Mouse (Mus musculus): ENCODE results near the gene Ccdc33. TPM values are rescaled to one million over a fixed set of nuclear protein-coding genes. Genes with fewer than 3 reads are reported as not detected.

Ccdc33 gene
- polyA plus RNA-seq, 2 experiments, result not detected

GRCm38 (mm10) chr9:58131735-58132134 lies 13.1 kb upstream of the Ccdc33 start:
- TF ChIP-seq EP300 (IDR thresholded peaks at IDR 0.05; ENCODE audit: low read depth) (no peak), CTCF (IDR thresholded peaks at IDR 0.05; ENCODE audit: low read depth) (no peak)
- Histone ChIP-seq H3K27ac (no peak overlapping the region), H3K36me3 (replicated peaks; ENCODE audit: control insufficient read depth, insufficient read depth, low read depth) (no peaks in the 10 kb centered on the region), H3K4me3 (ENCODE audit: insufficient read depth in 1 of 2, low read depth in 2 of 2, low read length in 2 of 2) (no peak overlapping the region), H3K4me2 (ENCODE audit: low read depth) (no peak overlapping the region), H3K9me3 (ENCODE audit: control insufficient read depth, low read length) (no peaks in the 10 kb centered on the region), H3K9ac (replicated peaks) (no peak overlapping the region), H3K4me1 (replicated peaks; ENCODE audit: control insufficient read depth in 2 of 2, insufficient read depth in 2 of 2, low read length in 1 of 2) (no peaks in the 10 kb centered on the region), H3K27me3 (ENCODE audit: control insufficient read depth, insufficient read depth, low read length) (peaks cover 16% of the 10 kb centered on the region)
- ATAC-seq (ENCODE audit: insufficient read depth), result no peak
- DNase-seq (ENCODE audit: low read depth in 3 of 3, low spot score in 3 of 3), result no peak
- 28% methylated on average over 7 of the region's 7 CpGs for WGBS (ENCODE audit: insufficient replicate concordance)

DNA sequence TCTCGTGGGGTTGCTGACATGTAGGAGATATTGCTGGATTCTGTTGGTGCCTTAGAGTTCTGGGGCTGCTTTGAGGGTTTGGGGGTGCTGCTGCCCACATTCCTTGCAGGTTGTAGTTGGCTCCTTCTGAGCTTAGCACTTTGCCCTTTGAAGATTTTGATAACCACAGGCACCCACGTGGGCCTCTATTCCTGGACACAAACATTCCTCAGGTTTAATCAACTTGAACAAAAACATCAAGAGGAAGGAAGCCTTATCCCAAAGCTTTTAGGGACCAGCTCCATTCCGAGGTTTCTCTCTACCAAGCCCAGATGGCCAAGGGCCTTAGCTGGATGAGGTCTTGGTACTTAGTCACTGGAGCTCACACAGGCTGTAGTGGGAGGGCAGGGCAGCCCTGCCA lies 12.3 kb upstream of the Ccdc33 start:
- H3K4me3 ChIP-seq (ENCODE audit: insufficient read depth in 1 of 2, low read depth in 2 of 2, low read length in 2 of 2), result no peak overlapping the region
- ATAC-seq (ENCODE audit: insufficient read depth) (no peak), DNase-seq (ENCODE audit: low read depth in 3 of 3, low spot score in 3 of 3) (no peak)
- H3K27ac ChIP-seq, result no peak overlapping the region
- 23% methylated on average over 3 of the region's 3 CpGs for WGBS (ENCODE audit: insufficient replicate concordance)
- no peaks in the 10 kb centered on the region for H3K9me3 ChIP-seq (ENCODE audit: control insufficient read depth, low read length)
- H3K4me2 ChIP-seq (ENCODE audit: low read depth), result no peak overlapping the region
- H3K36me3 ChIP-seq (replicated peaks; ENCODE audit: control insufficient read depth, insufficient read depth, low read depth), result no peaks in the 10 kb centered on the region
- peaks cover 16% of the 10 kb centered on the region for H3K27me3 ChIP-seq (ENCODE audit: control insufficient read depth, insufficient read depth, low read length)
- H3K9ac ChIP-seq (replicated peaks), result no peak overlapping the region
- H3K4me1 ChIP-seq (replicated peaks; ENCODE audit: control insufficient read depth in 2 of 2, insufficient read depth in 2 of 2, low read length in 1 of 2), result no peaks in the 10 kb centered on the region
- no peak for TF ChIP-seq EP300 (IDR thresholded peaks at IDR 0.05; ENCODE audit: low read depth)
- no peak for TF ChIP-seq CTCF (IDR thresholded peaks at IDR 0.05; ENCODE audit: low read depth)

DNA sequence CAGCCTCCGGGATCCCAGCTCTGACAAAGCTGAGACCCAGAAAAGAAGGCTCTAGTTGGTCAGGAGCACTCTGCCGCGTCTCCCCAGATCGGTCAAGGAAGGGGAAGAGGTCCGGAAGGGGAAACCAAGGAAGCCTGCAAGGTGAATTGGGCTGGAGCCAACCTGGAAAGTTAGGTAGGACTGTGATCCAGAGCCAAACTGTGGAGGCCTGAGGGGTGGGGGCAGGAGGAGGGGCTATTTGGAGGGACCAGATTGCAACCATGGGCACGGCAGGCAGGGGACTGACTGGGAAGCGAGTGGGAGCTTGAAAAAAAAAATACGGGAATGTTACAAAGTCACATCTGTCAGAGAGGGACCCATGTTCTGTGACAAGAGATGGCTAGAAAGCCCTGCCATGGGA lies 10.9 kb upstream of the Ccdc33 start:
- no peaks in the 10 kb centered on the region for H3K9me3 ChIP-seq (ENCODE audit: control insufficient read depth, low read length)
- TF ChIP-seq EP300 (IDR thresholded peaks at IDR 0.05; ENCODE audit: low read depth) (no peak), CTCF (IDR thresholded peaks at IDR 0.05; ENCODE audit: low read depth) (no peak)
- no peak overlapping the region for H3K4me3 ChIP-seq (ENCODE audit: insufficient read depth in 1 of 2, low read depth in 2 of 2, low read length in 2 of 2)
- H3K27me3 ChIP-seq (ENCODE audit: control insufficient read depth, insufficient read depth, low read length), result peaks cover 16% of the 10 kb centered on the region
- H3K4me2 ChIP-seq (ENCODE audit: low read depth), result no peak overlapping the region
- H3K36me3 ChIP-seq (replicated peaks; ENCODE audit: control insufficient read depth, insufficient read depth, low read depth), result no peaks in the 10 kb centered on the region
- WGBS (ENCODE audit: insufficient replicate concordance), result 23% methylated on average over 8 of the region's 8 CpGs
- no peak overlapping the region for H3K9ac ChIP-seq (replicated peaks)
- no peak overlapping the region for H3K27ac ChIP-seq
- ATAC-seq (ENCODE audit: insufficient read depth) (no peak), DNase-seq (ENCODE audit: low read depth in 3 of 3, low spot score in 3 of 3) (no peak)
- no peaks in the 10 kb centered on the region; a peak in 1 of 4 replicates for H3K4me1 ChIP-seq (replicated peaks; ENCODE audit: control insufficient read depth in 2 of 2, insufficient read depth in 2 of 2, low read length in 1 of 2)

- 13% methylated on average over 13 of the region's 13 CpGs for WGBS (ENCODE audit: insufficient replicate concordance)
- H3K4me3 ChIP-seq (ENCODE audit: insufficient read depth in 1 of 2, low read depth in 2 of 2, low read length in 2 of 2), result no peak overlapping the region
- no peak overlapping the region for H3K9ac ChIP-seq (replicated peaks)
- H3K4me2 ChIP-seq (ENCODE audit: low read depth), result no peak overlapping the region
- no peak overlapping the region for H3K27ac ChIP-seq
- TF ChIP-seq CTCF (IDR thresholded peaks at IDR 0.05; ENCODE audit: low read depth), result no peak
- no peak for TF ChIP-seq EP300 (IDR thresholded peaks at IDR 0.05; ENCODE audit: low read depth)
- H3K9me3 ChIP-seq (ENCODE audit: control insufficient read depth, low read length), result no peaks in the 10 kb centered on the region
- H3K4me1 ChIP-seq (replicated peaks; ENCODE audit: control insufficient read depth in 2 of 2, insufficient read depth in 2 of 2, low read length in 1 of 2), result no peaks in the 10 kb centered on the region; a peak in 1 of 4 replicates
- no peaks in the 10 kb centered on the region for H3K36me3 ChIP-seq (replicated peaks; ENCODE audit: control insufficient read depth, insufficient read depth, low read depth)
- ATAC-seq (ENCODE audit: insufficient read depth), result no peak
- H3K27me3 ChIP-seq (ENCODE audit: control insufficient read depth, insufficient read depth, low read length), result peaks cover 16% of the 10 kb centered on the region
- no peak for DNase-seq (ENCODE audit: low read depth in 3 of 3, low spot score in 3 of 3)
Measured at GRCm38 (mm10) chr9:58128926-58129413, 10.3 kb upstream of the Ccdc33 start.

- no peak for TF ChIP-seq CTCF (IDR thresholded peaks at IDR 0.05; ENCODE audit: low read depth)
- TF ChIP-seq EP300 (IDR thresholded peaks at IDR 0.05; ENCODE audit: low read depth), result no peak
- H3K27ac ChIP-seq, result no peak overlapping the region
- no peaks in the 10 kb centered on the region; a peak in 1 of 4 replicates for H3K4me1 ChIP-seq (replicated peaks; ENCODE audit: control insufficient read depth in 2 of 2, insufficient read depth in 2 of 2, low read length in 1 of 2)
- no peaks in the 10 kb centered on the region for H3K36me3 ChIP-seq (replicated peaks; ENCODE audit: control insufficient read depth, insufficient read depth, low read depth)
- no peak overlapping the region for H3K4me3 ChIP-seq (ENCODE audit: insufficient read depth in 1 of 2, low read depth in 2 of 2, low read length in 2 of 2)
- H3K9ac ChIP-seq (replicated peaks), result no peak overlapping the region
- H3K9me3 ChIP-seq (ENCODE audit: control insufficient read depth, low read length), result no peaks in the 10 kb centered on the region
- H3K27me3 ChIP-seq (ENCODE audit: control insufficient read depth, insufficient read depth, low read length), result peaks cover 16% of the 10 kb centered on the region
- ATAC-seq (ENCODE audit: insufficient read depth) (no peak), DNase-seq (ENCODE audit: low read depth in 3 of 3, low spot score in 3 of 3) (no peak)
- H3K4me2 ChIP-seq (ENCODE audit: low read depth), result no peak overlapping the region
- WGBS (ENCODE audit: insufficient replicate concordance), result 38% methylated on average over 4 of the region's 4 CpGs
Measured at GRCm38 (mm10) chr9:58125811-58126210, 7.2 kb upstream of the Ccdc33 start.

Data from liver, embryonic 14.5 days (tissue).